Mouse (Mus musculus) heart, adult 10 weeks (tissue): ENCODE data around the gene Zfand4. TPM values are rescaled to one million over a fixed set of nuclear protein-coding genes. Genes with fewer than 3 reads are reported as not detected.

Experiments
- polyA plus RNA-seq: library from polyadenylated mRNA; stranded (reverse); fragments of 350-450 nt; fragmentation: Illumina TruSeq; extraction: RNeasy Lipid Tissue Mini Kit (QIAGEN cat#74804); gene quantifications from one replicate; pipeline ENCODE4 v1.2.3, GENCODE M21; 2014; ENCODE audit warnings: low read depth, low replicate concordance

Gene Zfand4
- polyA plus RNA-seq: 6.0 TPM

DNA sequence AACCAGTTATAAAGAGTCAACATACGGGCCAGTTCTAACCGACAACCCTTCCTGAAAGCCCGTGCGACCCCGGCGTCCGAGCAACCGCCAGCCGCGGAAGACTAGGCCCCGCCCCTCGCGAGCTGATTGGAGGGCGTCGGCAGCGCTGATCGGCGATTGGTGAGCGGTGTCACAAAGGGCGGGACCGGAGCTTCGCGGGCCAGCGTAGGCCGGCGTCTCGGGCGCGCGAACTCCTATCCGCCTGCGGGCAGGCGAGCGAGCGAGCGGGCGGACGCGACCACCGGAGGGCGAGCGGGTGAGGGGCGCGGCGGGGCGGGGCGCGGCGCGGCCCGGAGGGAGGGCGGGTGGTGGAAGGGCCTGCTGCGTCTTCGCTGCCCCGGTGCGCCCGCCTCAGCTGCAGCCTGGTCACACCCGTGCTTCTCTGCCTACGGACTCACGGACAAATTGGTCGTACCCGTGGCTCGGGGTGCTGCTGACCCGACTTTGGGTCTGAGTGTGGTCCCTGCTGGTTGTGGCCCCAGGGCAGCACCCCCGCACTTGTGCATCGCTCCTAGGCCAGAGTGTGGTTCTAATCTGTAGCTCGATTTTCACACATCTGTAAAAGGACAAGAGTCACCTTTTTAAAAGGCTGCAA, at the start of gene Zfand4:
TSS of gene Zfand4 (plus strand) at position 205 of the 634 bp plus-strand sequence.

GRCm38 (mm10) chr6:116337835-116338501, 73.9 kb downstream of the Zfand4 start, which contains the start of gene March8:
Gene March8, plus strand, starts transcription at chr6:116338024.

Other genes with a start within 250 kb of the Zfand4 start
- 26.9 TPM for gene Tmcc1, start 70.7 kb upstream of the Zfand4 start, polyA plus RNA-seq
- 22.8 TPM for gene Washc2, start 56.2 kb upstream of the Zfand4 start, polyA plus RNA-seq
- gene March8, start 73.8 kb downstream of the Zfand4 start, polyA plus RNA-seq: 48.6 TPM
- gene Alox5, start 197.0 kb downstream of the Zfand4 start, polyA plus RNA-seq: 10.1 TPM
- not detected for gene Olfr211, start 224.9 kb downstream of the Zfand4 start, polyA plus RNA-seq
- gene Olfr212, start 242.3 kb downstream of the Zfand4 start, polyA plus RNA-seq: not detected